Mouse (Mus musculus) adrenal gland, adult 18-20 months (tissue): ENCODE measurements around the gene Gemin7. TPM values are rescaled to one million over a fixed set of nuclear protein-coding genes. Genes with fewer than 3 reads are reported as not detected.
"Not testable (repeated sequence)": the region's sequence is repeated elsewhere in the genome, so short reads cannot be mapped to it uniquely, and the experiment has no call there.

Experiments used
- DNase-seq, 2 experiments: peaks; one replicate each; pipeline ENCODE4 v3.0.0; 2021 to 2022; ENCODE audit warnings: low spot score in 2 of 2
- long read RNA-seq, 2 experiments: library from polyadenylated mRNA; stranded (forward); transcript quantifications; one replicate each; pipeline ENCODE4 v2.0.0; 2021
- total RNA-seq, 2 experiments: library from RNA; stranded (reverse); gene quantifications; 1 replicate in 1 of 2; 2 replicates in 1 of 2; pipeline ENCODE4 v1.2.3; 2021

Gene Gemin7
- 10 to 100 TPM; 66.7 to 85.1 TPM for total RNA-seq
- long read RNA-seq, experiment 1, transcript Gemin7-201 (2 exons, 763 nt) = major isoform, 16 of 18 reads
- long read RNA-seq, experiment 1, partial matches to known transcripts = 1 of 18 reads
- long read RNA-seq, experiment 1, other reads (novel, unspliced or antisense) = 1 of 18 reads
- long read RNA-seq, experiment 2, transcript Gemin7-201 (2 exons, 763 nt) = major isoform, 78 of 85 reads
- long read RNA-seq, experiment 2, partial matches to known transcripts = 0 of 85 reads
- long read RNA-seq, experiment 2, other reads (novel, unspliced or antisense) = 6 of 85 reads

GRCm38 (mm10) chr7:19577141-19577852 is at the start of gene Gemin7, which contains the start of gene Zfp296:
Gene Gemin7, minus strand, starts transcription at chr7:19577595.
Gene Zfp296, plus strand, starts transcription at chr7:19577287.
- no peak for DNase-seq

GRCm38 (mm10) chr7:19623433-19623832 is 46.0 kb upstream of the Gemin7 start:
- DNase-seq = no peak

GRCm38 (mm10) chr7:19622241-19622640 is 44.8 kb upstream of the Gemin7 start:
- no peak for DNase-seq

GRCm38 (mm10) chr7:19620811-19621210 is 43.4 kb upstream of the Gemin7 start:
- no peak for DNase-seq

GRCm38 (mm10) chr7:19619004-19619801 is 41.8 kb upstream of the Gemin7 start:
- peak; percentile 63 to 64 for DNase-seq

GRCm38 (mm10) chr7:19615036-19615577 is 37.7 kb upstream of the Gemin7 start:
- no peak for DNase-seq

GRCm38 (mm10) chr7:19610969-19611368 is 33.6 kb upstream of the Gemin7 start:
- no peak for DNase-seq

- DNase-seq = no peak
These were observed 32.4 kb upstream of the Gemin7 start for GRCm38 (mm10) chr7:19609641-19610332.

GRCm38 (mm10) chr7:19607291-19607690 is 29.9 kb upstream of the Gemin7 start:
- no peak for DNase-seq

GRCm38 (mm10) chr7:19604606-19605214 is 27.3 kb upstream of the Gemin7 start:
- not testable (repeated sequence) for DNase-seq

- DNase-seq = peak; percentile 94 to 95
These were observed 26.6 kb upstream of the Gemin7 start, which contains the start of gene Clasrp for GRCm38 (mm10) chr7:19603849-19604605. Gene Clasrp, minus strand, starts transcription at chr7:19604486.

GRCm38 (mm10) chr7:19603055-19603454 is 25.7 kb upstream of the Gemin7 start:
- DNase-seq = no peak

- no peak for DNase-seq
These were observed 23.2 kb upstream of the Gemin7 start for GRCm38 (mm10) chr7:19600562-19600961.

GRCm38 (mm10) chr7:19593061-19593730 is 15.8 kb upstream of the Gemin7 start:
- DNase-seq = no peak

- DNase-seq = peak; percentile 58 to 69
These were observed 12.5 kb upstream of the Gemin7 start for GRCm38 (mm10) chr7:19589917-19590316.

GRCm38 (mm10) chr7:19589207-19589606 is 11.8 kb upstream of the Gemin7 start:
- peak; percentile 31 to 60 for DNase-seq

GRCm38 (mm10) chr7:19586269-19586668 is 8.9 kb upstream of the Gemin7 start:
- no peak for DNase-seq

GRCm38 (mm10) chr7:19580634-19581033 is 3.2 kb upstream of the Gemin7 start:
- no peak for DNase-seq

GRCm38 (mm10) chr7:19579751-19580150 is 2.4 kb upstream of the Gemin7 start:
- no peak for DNase-seq
